Mouse (Mus musculus) layer of hippocampus, postnatal 25 days (tissue): ENCODE results near the gene Chac2. TPM values are rescaled to one million over a fixed set of nuclear protein-coding genes. Genes with fewer than 3 reads are reported as not detected.

ENCODE experiments used
- total RNA-seq, 2 experiments: library from RNA; stranded (reverse); gene quantifications; 2 replicates each; pipeline ENCODE4 v1.2.3; 2021

Gene Chac2
- total RNA-seq, 2 experiments from 2014 or later = 15.6 to 16.7 TPM

Other genes starting within 250 kb of the Chac2 start
- 10 to 100 TPM; 35.1 to 47.1 TPM for gene Psme4, start 214.6 kb downstream of the Chac2 start, total RNA-seq
- 10 to 100 TPM; 11.1 to 11.2 TPM for gene Gpr75, start 101.0 kb downstream of the Chac2 start, total RNA-seq
- 10 to 100 TPM; 17.1 to 17.8 TPM for gene Asb3, start 100.9 kb downstream of the Chac2 start, total RNA-seq
- 10 to 100 TPM; 49.4 to 53.7 TPM for gene Erlec1, start 32.0 kb downstream of the Chac2 start, total RNA-seq
- not detected for gene Gm17332, start 196.1 kb upstream of the Chac2 start, total RNA-seq